Mouse (Mus musculus) spleen, adult 2 months (tissue): Measurements from ENCODE around the gene Zbtb34. TPM values are rescaled to one million over a fixed set of nuclear protein-coding genes. Genes with fewer than 3 reads are reported as not detected.

Experiments
- DNase-seq, 2 experiments: peaks; one replicate each; pipeline versions ENCODE4 v3.0.0 to v3.0.0-alpha.2; 2012 to 2021; ENCODE audit warnings: low spot score in 2 of 2, low read depth in 1 of 2
- H3K27ac ChIP-seq: fragments of 200-500 bp; 2 replicates; pipeline ENCODE4 v1.5.1; 2012; ENCODE audit warnings: low read length, inconsistent platforms; ENCODE audit not compliant: insufficient read depth
- H3K27me3 ChIP-seq: fragments of 200-500 bp; 2 replicates; pipeline ENCODE4 v1.6.1; 2012; ENCODE audit warnings: mild to moderate bottlenecking, moderate library complexity, low read length, inconsistent platforms; ENCODE audit not compliant: control insufficient read depth, insufficient read depth
- H3K36me3 ChIP-seq: fragments of 200-500 bp; 2 replicates; pipeline ENCODE4 v1.6.1; 2012; ENCODE audit warnings: mild to moderate bottlenecking, low read length, inconsistent platforms; ENCODE audit not compliant: control insufficient read depth, insufficient read depth
- H3K4me1 ChIP-seq: fragments of 200-500 bp; 2 replicates; pipeline ENCODE4 v1.6.1; 2011; ENCODE audit warnings: inconsistent platforms; ENCODE audit not compliant: control insufficient read depth, insufficient read depth, insufficient read length
- H3K4me3 ChIP-seq: fragments of 200-500 bp; 2 replicates; pipeline ENCODE4 v1.5.1; 2011; ENCODE audit warnings: mild to moderate bottlenecking, inconsistent platforms; ENCODE audit not compliant: insufficient read depth, insufficient read length; ENCODE audit errors: extremely low read depth
- CTCF ChIP-seq: fragments of 200-500 bp; IDR thresholded peaks from 2 replicates; pipeline ENCODE4 v1.5.1; 2011; ENCODE audit warnings: mild to moderate bottlenecking, inconsistent platforms; ENCODE audit not compliant: insufficient read depth, insufficient read length, insufficient replicate concordance; ENCODE audit errors: extremely low read depth
- POLR2A ChIP-seq: fragments of 200-500 bp; IDR thresholded peaks from 2 replicates; pipeline ENCODE4 v1.6.1; 2011; ENCODE audit warnings: low read depth, low read length, inconsistent platforms
- WGBS: fragments of 180-500 bp; shearing (Covaris S2); methylation state at CpG from one replicate; pipeline ENCODE4 v1.1.7; 2018; 5-methylcytosine and 5-hydroxymethylcytosine counted together
- polyA plus RNA-seq: library from polyadenylated mRNA; depleted of rRNA; stranded (reverse); fragments of >200 nt; gene quantifications from 2 replicates; pipeline ENCODE4 v1.2.3, GENCODE M21; 2012

Gene Zbtb34
- polyA plus RNA-seq, 1 experiment: 6.5 TPM

- 40% methylated on average over 18 of the region's 18 CpGs for WGBS
- Histone ChIP-seq H3K4me1 (peaks cover 2% of the 10 kb centered on the region; the same call in 1 of the 2 replicates), H3K36me3 (no peaks in the 10 kb centered on the region; the same call in 1 of the 2 replicates), H3K27me3 (no peaks in the 10 kb centered on the region), H3K27ac (no peak overlapping the region), H3K4me3 (peak overlapping the region; percentile 48; the same call in 1 of the 2 replicates)
- TF ChIP-seq CTCF (no peak), POLR2A (no peak)
- DNase-seq: no peak
Observed at GRCm38 (mm10) chr2:33371648-33372408, 59.3 kb downstream of the Zbtb34 start.

GRCm38 (mm10) chr2:33370777-33371647 lies 60.1 kb downstream of the Zbtb34 start, which contains the start of gene Ralgps1:
Gene Ralgps1 (minus strand): TSS chr2:33371486.
- DNase-seq: peak; percentile 81 to 96
- Histone ChIP-seq H3K4me1 (peaks cover 2% of the 10 kb centered on the region; the same call in 1 of the 2 replicates), H3K27me3 (no peaks in the 10 kb centered on the region), H3K27ac (peak within 1 kb of the TSS; percentile 89), H3K36me3 (no peaks in the 10 kb centered on the region; the same call in 1 of the 2 replicates), H3K4me3 (peak within 1 kb of the TSS; percentile 100)
- no peak for TF ChIP-seq POLR2A
- TF ChIP-seq CTCF: no peak
- WGBS: 1% methylated on average over 60 of the region's 74 CpGs

- H3K36me3 ChIP-seq: no peaks in the 10 kb centered on the region; the same call in 1 of the 2 replicates
- H3K27ac ChIP-seq: no peak overlapping the region
- no peak for TF ChIP-seq POLR2A
- H3K4me1 ChIP-seq: peaks cover 2% of the 10 kb centered on the region; the same call in 1 of the 2 replicates
- WGBS: 12% methylated on average over 15 of the region's 15 CpGs
- no peaks in the 10 kb centered on the region for H3K27me3 ChIP-seq
- peak overlapping the region; percentile 67; the same call in 1 of the 2 replicates for H3K4me3 ChIP-seq
- no peak for DNase-seq
Observed at GRCm38 (mm10) chr2:33370276-33370776, 60.8 kb downstream of the Zbtb34 start.

- Histone ChIP-seq H3K4me1 (peaks cover 2% of the 10 kb centered on the region; the same call in 1 of the 2 replicates), H3K27me3 (no peaks in the 10 kb centered on the region), H3K27ac (no peak overlapping the region), H3K4me3 (no peak overlapping the region), H3K36me3 (no peaks in the 10 kb centered on the region; the same call in 1 of the 2 replicates)
- TF ChIP-seq POLR2A (no peak), CTCF (no peak)
- WGBS: 89% methylated on average over 3 of the region's 3 CpGs
- no peak for DNase-seq
Observed at GRCm38 (mm10) chr2:33369453-33369852, 61.7 kb downstream of the Zbtb34 start.

- 87% methylated on average over 1 of the region's 1 CpGs for WGBS
- H3K27ac ChIP-seq: no peak overlapping the region
- TF ChIP-seq CTCF: no peak
- no peak for TF ChIP-seq POLR2A
- H3K4me1 ChIP-seq: peaks cover 2% of the 10 kb centered on the region; the same call in 1 of the 2 replicates
- H3K27me3 ChIP-seq: no peaks in the 10 kb centered on the region
- H3K4me3 ChIP-seq: no peak overlapping the region
- DNase-seq: no peak
- H3K36me3 ChIP-seq: no peaks in the 10 kb centered on the region; the same call in 1 of the 2 replicates
Observed at GRCm38 (mm10) chr2:33368486-33368885, 62.6 kb downstream of the Zbtb34 start.

- peaks cover 2% of the 10 kb centered on the region; the same call in 1 of the 2 replicates for H3K4me1 ChIP-seq
- WGBS: 84% methylated on average over 9 of the region's 9 CpGs
- TF ChIP-seq POLR2A: no peak
- no peak for TF ChIP-seq CTCF
- H3K4me3 ChIP-seq: no peak overlapping the region
- H3K36me3 ChIP-seq: no peaks in the 10 kb centered on the region; the same call in 1 of the 2 replicates
- H3K27ac ChIP-seq: no peak overlapping the region
- no peak for DNase-seq
- H3K27me3 ChIP-seq: no peaks in the 10 kb centered on the region
Observed at GRCm38 (mm10) chr2:33365703-33366471, 65.2 kb downstream of the Zbtb34 start.
